Mouse (Mus musculus): ENCODE measurements around the gene Akap17b. TPM values are rescaled to one million over a fixed set of nuclear protein-coding genes. Genes with fewer than 3 reads are reported as not detected.

Gene Akap17b
- polyA plus RNA-seq, 3 experiments from 2014 or later: 0.58 to 1.3 (median 0.79) TPM

GRCm38 (mm10) chrX:36586629-36587303 lies 58.4 kb downstream of the Akap17b start:
- no peak for ATAC-seq

- no peak for ATAC-seq
Observed at GRCm38 (mm10) chrX:36562079-36562478, 83.1 kb downstream of the Akap17b start.

- ATAC-seq: peak; percentile 52
Observed at GRCm38 (mm10) chrX:36561650-36562049, 83.5 kb downstream of the Akap17b start.

- no peak for ATAC-seq
Observed at GRCm38 (mm10) chrX:36560170-36560569, 85.0 kb downstream of the Akap17b start.

Other genes starting within 250 kb of the Akap17b start
- gene Gm6268, start 244.1 kb downstream of the Akap17b start, polyA plus RNA-seq (2017; shearing (Covaris generic)): not detected
- gene Gm14569, start 153.6 kb downstream of the Akap17b start, polyA plus RNA-seq (2017; shearing (Covaris generic)): under 1 TPM in 1 of 3 experiments, not detected in 2; 0.38 TPM
- 10 to 100 TPM; 57.2 to 77.3 (median 65.5) TPM for gene Pgrmc1, start 47.2 kb downstream of the Akap17b start, polyA plus RNA-seq (2017; shearing (Covaris generic))
- under 1 TPM in 2 of 3 experiments, not detected in 1; 0.47 to 0.50 TPM for gene Slc25a43, start 98.3 kb upstream of the Akap17b start, polyA plus RNA-seq (2017; shearing (Covaris generic))
- gene Slc25a5, start 150.3 kb upstream of the Akap17b start, polyA plus RNA-seq (2017; shearing (Covaris generic)): 1,000 to 10,000 TPM; 1,142 to 1,516 (median 1,275) TPM
- gene Ube2a, start 228.5 kb upstream of the Akap17b start, polyA plus RNA-seq (2017; shearing (Covaris generic)): 100 to 1,000 TPM; 124 to 197 (median 127) TPM
- gene C330007P06Rik, start 228.7 kb upstream of the Akap17b start, polyA plus RNA-seq (2017; shearing (Covaris generic)): 10 to 100 TPM; 26.9 to 28.7 (median 27.7) TPM